Mouse (Mus musculus): ENCODE data around the gene Krt20. TPM values are rescaled to one million over a fixed set of nuclear protein-coding genes. Genes with fewer than 3 reads are reported as not detected.

The Krt20 gene
- total RNA-seq (2021), result 1 to 10 TPM; 2.4 to 2.7 TPM
- long read RNA-seq, experiment 1, partial matches to known transcripts, result 0 of 4 reads
- long read RNA-seq, experiment 1, other reads (novel, unspliced or antisense), result 0 of 4 reads
- long read RNA-seq, experiment 2, result 0 reads

GRCm38 (mm10) chr11:99437972-99438371 is at the start of gene Krt20:
Krt20 (minus strand) TSS chr11:99438150.
- no peak for DNase-seq (ENCODE audit: low spot score in 2 of 2)

GRCm38 (mm10) chr11:99474981-99475380 is 37.0 kb upstream of the Krt20 start:
- no peak for DNase-seq (ENCODE audit: low spot score in 2 of 2)

GRCm38 (mm10) chr11:99473433-99473832 is 35.5 kb upstream of the Krt20 start:
- DNase-seq (ENCODE audit: low spot score in 2 of 2), result no peak

GRCm38 (mm10) chr11:99472405-99472804 is 34.5 kb upstream of the Krt20 start:
- no peak for DNase-seq (ENCODE audit: low spot score in 2 of 2)

- DNase-seq (ENCODE audit: low spot score in 2 of 2), result no peak
Observed at GRCm38 (mm10) chr11:99471946-99472345, 34.0 kb upstream of the Krt20 start.

GRCm38 (mm10) chr11:99469228-99469627 is 31.3 kb upstream of the Krt20 start:
- no peak for DNase-seq (ENCODE audit: low spot score in 2 of 2)

GRCm38 (mm10) chr11:99468566-99468965 is 30.6 kb upstream of the Krt20 start:
- no peak for DNase-seq (ENCODE audit: low spot score in 2 of 2)

- DNase-seq (ENCODE audit: low spot score in 2 of 2), result no peak
Observed at GRCm38 (mm10) chr11:99466316-99466715, 28.4 kb upstream of the Krt20 start.

- DNase-seq (ENCODE audit: low spot score in 2 of 2), result peak; percentile 63 to 68
Observed at GRCm38 (mm10) chr11:99464836-99465235, 26.9 kb upstream of the Krt20 start.

- DNase-seq (ENCODE audit: low spot score in 2 of 2), result peak; percentile 7 to 27
Observed at GRCm38 (mm10) chr11:99463155-99463554, 25.2 kb upstream of the Krt20 start.

- DNase-seq (ENCODE audit: low spot score in 2 of 2), result no peak
Observed at GRCm38 (mm10) chr11:99461736-99462135, 23.8 kb upstream of the Krt20 start.

- no peak for DNase-seq (ENCODE audit: low spot score in 2 of 2)
Observed at GRCm38 (mm10) chr11:99458887-99459286, 20.9 kb upstream of the Krt20 start.

GRCm38 (mm10) chr11:99454759-99455158 is 16.8 kb upstream of the Krt20 start:
- DNase-seq (ENCODE audit: low spot score in 2 of 2), result no peak

GRCm38 (mm10) chr11:99454044-99454443 is 16.1 kb upstream of the Krt20 start:
- DNase-seq (ENCODE audit: low spot score in 2 of 2), result no peak

GRCm38 (mm10) chr11:99448769-99449168 is 10.8 kb upstream of the Krt20 start:
- DNase-seq (ENCODE audit: low spot score in 2 of 2), result no peak

GRCm38 (mm10) chr11:99441220-99441619 is 3.3 kb upstream of the Krt20 start:
- no peak for DNase-seq (ENCODE audit: low spot score in 2 of 2)

- DNase-seq (ENCODE audit: low spot score in 2 of 2), result no peak
Observed at GRCm38 (mm10) chr11:99439465-99439864, 1.5 kb upstream of the Krt20 start.

- no peak for DNase-seq (ENCODE audit: low spot score in 2 of 2)
Observed at GRCm38 (mm10) chr11:99436625-99437024, 1.3 kb downstream of the Krt20 start.

- DNase-seq (ENCODE audit: low spot score in 2 of 2), result no peak
Observed at GRCm38 (mm10) chr11:99430670-99431069, 7.3 kb downstream of the Krt20 start.

- DNase-seq (ENCODE audit: low spot score in 2 of 2), result no peak
Observed at GRCm38 (mm10) chr11:99422159-99422558, 15.8 kb downstream of the Krt20 start, which contains the start of gene Krt12. Krt12 (minus strand) TSS chr11:99422259.

- no peak for DNase-seq (ENCODE audit: low spot score in 2 of 2)
Observed at GRCm38 (mm10) chr11:99420586-99420985, 17.4 kb downstream of the Krt20 start.

GRCm38 (mm10) chr11:99417819-99418218 is 20.1 kb downstream of the Krt20 start:
- DNase-seq (ENCODE audit: low spot score in 2 of 2), result no peak

GRCm38 (mm10) chr11:99416902-99417301 is 21.0 kb downstream of the Krt20 start:
- DNase-seq (ENCODE audit: low spot score in 2 of 2), result no peak

Measured in adrenal gland, postnatal 4 days (tissue).